Mouse (Mus musculus) forebrain, postnatal 0 days (tissue): ENCODE data around the gene Pigc. TPM values are rescaled to one million over a fixed set of nuclear protein-coding genes. Genes with fewer than 3 reads are reported as not detected.

Source experiments
- ATAC-seq: fragments of 200-750 bp; cut with Nextera tagmentation; 2 replicates; pipeline ENCODE4 v1.8.0; 2017; ENCODE audit warnings: mild to moderate bottlenecking, moderate library complexity
- DNase-seq: peaks from one replicate; pipeline ENCODE4 v3.0.0-alpha.2; 2015
- H3K27ac ChIP-seq: fragments of 300-500 bp; sonication (generic); 2 replicates; pipeline ENCODE4 v1.5.1; 2014; ENCODE audit warnings: low read depth, mild to moderate bottlenecking, antibody characterized with exemption, low read length, moderate library complexity, mixed read lengths
- H3K27me3 ChIP-seq: fragments of 300-500 bp; sonication (generic); 2 replicates; pipeline ENCODE4 v1.6.1; 2014; ENCODE audit warnings: mild to moderate bottlenecking, low read length, mixed read lengths; ENCODE audit not compliant: insufficient read depth
- H3K36me3 ChIP-seq: fragments of 300-500 bp; sonication (generic); 2 replicates; pipeline ENCODE4 v1.6.1; 2014; ENCODE audit warnings: mild to moderate bottlenecking, moderate library complexity; ENCODE audit not compliant: insufficient read depth
- H3K4me1 ChIP-seq: fragments of 300-500 bp; sonication (generic); 2 replicates; pipeline ENCODE4 v1.6.1; 2014; ENCODE audit warnings: antibody characterized with exemption; ENCODE audit not compliant: insufficient read depth
- H3K4me2 ChIP-seq: fragments of 300-500 bp; sonication (generic); 2 replicates; pipeline ENCODE4 v1.6.1; 2014; ENCODE audit warnings: low read depth, mild to moderate bottlenecking, moderate library complexity
- H3K4me3 ChIP-seq: fragments of 300-500 bp; sonication (generic); 2 replicates; pipeline ENCODE4 v1.5.1; 2014; ENCODE audit warnings: low read depth, low read length, mixed read lengths
- H3K9ac ChIP-seq: fragments of 300-500 bp; sonication (generic); 2 replicates; pipeline ENCODE4 v1.6.1; 2014; ENCODE audit warnings: mild to moderate bottlenecking
- H3K9me3 ChIP-seq: fragments of 300-500 bp; sonication (generic); 2 replicates; pipeline ENCODE4 v1.6.1; 2016; ENCODE audit warnings: low read length
- CTCF ChIP-seq: sonication (generic); IDR thresholded peaks from 2 replicates; pipeline ENCODE4 v1.5.1; 2016; ENCODE audit warnings: antibody characterized with exemption, control low read depth, low read depth
- WGBS: fragments of 180-500 bp; shearing (Covaris S2); extraction: QIAGEN DNeasy Blood & Tissue Kit; methylation state at CpG from one replicate; pipeline ENCODE4 v1.1.7; 2014; 5-methylcytosine and 5-hydroxymethylcytosine counted together
- polyA plus RNA-seq: library from polyadenylated mRNA; unstranded; fragments of >200 nt; fragmentation: Nextera tagmentation; extraction: Ambion mirVana; gene quantifications from 2 replicates; pipeline ENCODE4 v1.2.1, GENCODE M21; 2015
- total RNA-seq: library from RNA; depleted of rRNA; stranded (reverse); fragments of >200 nt; gene quantifications from 2 replicates; pipeline ENCODE4 v1.2.3, GENCODE M21; 2014

The Pigc gene
- total and polyA plus RNA-seq, 2 experiments from 2014 or later, result 20.5 to 23.9 TPM

- H3K27ac ChIP-seq, result no peak overlapping the region
- no peak overlapping the region for H3K4me3 ChIP-seq
- no peak overlapping the region for H3K9ac ChIP-seq
- H3K4me2 ChIP-seq, result no peak overlapping the region
- H3K9me3 ChIP-seq, result no peaks in the 10 kb centered on the region
- no peaks in the 10 kb centered on the region for H3K4me1 ChIP-seq
- WGBS, result 67% methylated on average over 8 of the region's 8 CpGs
- ATAC-seq (no peak), DNase-seq (no peak)
- no peaks in the 10 kb centered on the region for H3K36me3 ChIP-seq
- H3K27me3 ChIP-seq, result no peaks in the 10 kb centered on the region
- no peak for TF ChIP-seq CTCF
Observed at GRCm38 (mm10) chr1:162001328-162001727, 32.3 kb downstream of the Pigc start.

- Histone ChIP-seq H3K27ac (no peak overlapping the region), H3K36me3 (no peaks in the 10 kb centered on the region), H3K9me3 (no peaks in the 10 kb centered on the region), H3K27me3 (no peaks in the 10 kb centered on the region), H3K4me2 (no peak overlapping the region), H3K4me1 (no peaks in the 10 kb centered on the region), H3K9ac (no peak overlapping the region), H3K4me3 (no peak overlapping the region)
- DNase-seq (no peak), ATAC-seq (no peak)
- no peak for TF ChIP-seq CTCF
- 32% methylated on average over 14 of the region's 14 CpGs for WGBS
Observed at GRCm38 (mm10) chr1:162003729-162004517, 34.9 kb downstream of the Pigc start.

- Histone ChIP-seq H3K27ac (no peak overlapping the region), H3K9ac (no peak overlapping the region), H3K4me1 (no peaks in the 10 kb centered on the region), H3K4me3 (no peak overlapping the region), H3K9me3 (no peaks in the 10 kb centered on the region), H3K36me3 (no peaks in the 10 kb centered on the region), H3K27me3 (no peaks in the 10 kb centered on the region), H3K4me2 (no peak overlapping the region)
- WGBS, result 23% methylated on average over 7 of the region's 7 CpGs
- no peak for ATAC-seq
- no peak for DNase-seq
- no peak for TF ChIP-seq CTCF
Observed at GRCm38 (mm10) chr1:162004518-162004780, 35.5 kb downstream of the Pigc start.

GRCm38 (mm10) chr1:162004821-162005770 lies 36.1 kb downstream of the Pigc start:
- peak; percentile 39 for DNase-seq
- H3K27ac ChIP-seq, result no peak overlapping the region
- no peaks in the 10 kb centered on the region for H3K4me1 ChIP-seq
- H3K36me3 ChIP-seq, result no peaks in the 10 kb centered on the region
- no peaks in the 10 kb centered on the region for H3K27me3 ChIP-seq
- 51% methylated on average over 23 of the region's 23 CpGs for WGBS
- no peaks in the 10 kb centered on the region for H3K9me3 ChIP-seq
- no peak overlapping the region for H3K4me3 ChIP-seq
- TF ChIP-seq CTCF, result peak; percentile 59
- no peak overlapping the region for H3K9ac ChIP-seq
- ATAC-seq, result peak; percentile 32; the same call in 1 of the 2 replicates
- H3K4me2 ChIP-seq, result no peak overlapping the region

- H3K27me3 ChIP-seq, result no peaks in the 10 kb centered on the region
- ATAC-seq (no peak), DNase-seq (no peak)
- H3K9me3 ChIP-seq, result no peaks in the 10 kb centered on the region
- H3K36me3 ChIP-seq, result no peaks in the 10 kb centered on the region
- H3K4me2 ChIP-seq, result no peak overlapping the region
- H3K4me1 ChIP-seq, result no peaks in the 10 kb centered on the region
- WGBS, result 91% methylated on average over 9 of the region's 9 CpGs
- no peak overlapping the region for H3K27ac ChIP-seq
- H3K9ac ChIP-seq, result no peak overlapping the region
- H3K4me3 ChIP-seq, result no peak overlapping the region
- no peak for TF ChIP-seq CTCF
Observed at GRCm38 (mm10) chr1:162006109-162006508, 37.1 kb downstream of the Pigc start.

- DNase-seq, result no peak
- Histone ChIP-seq H3K4me2 (no peak overlapping the region), H3K27ac (no peak overlapping the region), H3K27me3 (no peaks in the 10 kb centered on the region), H3K9ac (no peak overlapping the region), H3K4me3 (no peak overlapping the region), H3K4me1 (no peaks in the 10 kb centered on the region), H3K36me3 (no peaks in the 10 kb centered on the region), H3K9me3 (no peaks in the 10 kb centered on the region)
- ATAC-seq, result no peak
- WGBS, result 65% methylated on average over 4 of the region's 4 CpGs
- TF ChIP-seq CTCF, result no peak
Observed at GRCm38 (mm10) chr1:162008208-162008607, 39.2 kb downstream of the Pigc start.

DNA sequence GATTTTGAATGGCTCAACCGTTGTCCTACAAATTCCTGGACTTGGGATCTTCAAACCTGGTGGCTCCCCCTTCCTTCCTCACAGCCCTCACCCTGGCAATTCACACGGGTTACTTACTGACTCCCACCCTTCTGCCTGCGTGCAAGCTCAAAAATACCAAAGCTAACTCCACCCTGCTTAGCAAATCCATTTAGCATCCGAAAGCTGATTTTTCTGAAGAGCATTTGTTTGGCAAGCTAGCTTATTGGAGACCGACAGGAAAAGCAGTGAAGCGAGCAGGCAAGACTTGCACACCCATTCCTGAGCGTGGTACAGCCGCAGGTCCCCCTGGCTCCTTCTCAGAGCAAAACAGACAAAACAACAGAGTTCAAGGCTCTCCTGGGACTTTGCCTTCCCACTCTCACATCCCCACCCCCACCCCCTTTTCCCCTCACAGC lies 39.7 kb downstream of the Pigc start:
- no peak for TF ChIP-seq CTCF
- Histone ChIP-seq H3K4me3 (no peak overlapping the region), H3K9ac (no peak overlapping the region), H3K27ac (peak overlapping the region; percentile 15; the same call in 1 of the 2 replicates), H3K4me1 (no peaks in the 10 kb centered on the region), H3K9me3 (no peaks in the 10 kb centered on the region), H3K36me3 (no peaks in the 10 kb centered on the region), H3K27me3 (no peaks in the 10 kb centered on the region), H3K4me2 (no peak overlapping the region)
- DNase-seq, result no peak
- 45% methylated on average over 8 of the region's 8 CpGs for WGBS
- ATAC-seq, result 0 out of 2 replicates have a peak, but pooled peaks have one; percentile 10
